Comparison of ENCODE assay signal across 10 mouse cellular contexts in genomic region chr3:103771531-103772130, GRCm38 (mm10). TPM values are rescaled to one million over a fixed set of nuclear protein-coding genes. Genes with fewer than 3 reads are reported as not detected.
DNase-seq lines count a peak whose midpoint lies in the region; ATAC-seq lines count a peak whose summit lies in the region.
"Had no signal": no experiment of that assay in that cellular context is flagged by ENCODE, and none has a peak within 500 bp of the region (broad histone marks: within the 10 kb centered on the region; RNA-seq: fewer than 3 reads in every experiment).

No protein-coding gene starts in this region.

- no peak overlapping the region for H3K4me2 ChIP-seq in kidney, embryonic 15.5 days

- H3K36me3 ChIP-seq in megakaryocyte, embryonic 14.5 days (replicated peaks; ENCODE audit: low read length): peaks cover 94% of the 10 kb centered on the region
- H3K36me3 ChIP-seq in kidney, embryonic 15.5 days: peaks cover 39% of the 10 kb centered on the region
- peaks cover 58% of the 10 kb centered on the region for H3K36me3 ChIP-seq in midbrain, embryonic 10.5 days

- peak overlapping the region; percentile 46 for H3K27ac ChIP-seq in kidney, embryonic 15.5 days
- H3K27ac ChIP-seq in midbrain, embryonic 10.5 days (replicated peaks): no peak overlapping the region

- WGBS in kidney, embryonic 15.5 days: 59% methylated on average over 9 of the region's 9 CpGs
- 88% methylated on average over 9 of the region's 9 CpGs for WGBS in midbrain, embryonic 10.5 days

- H3K9ac ChIP-seq in kidney, embryonic 15.5 days: no peak overlapping the region

- DNase-seq in adrenal gland, postnatal 10 days: peak; percentile 85
- peak; percentile 55 for DNase-seq in gastrocnemius, postnatal 10 days
- DNase-seq in ovary, postnatal 36 days (ENCODE audit: low spot score): peak; percentile 57
- DNase-seq in midbrain, embryonic 10.5 days (ENCODE audit: low spot score): no peak
- DNase-seq in embryo, embryonic 10.5 days (ENCODE audit: low spot score): no peak

- ATAC-seq in megakaryocyte, adult 5-6 weeks (ENCODE audit: poor library complexity, severe bottlenecking): no peak
- ATAC-seq in kidney, embryonic 15.5 days (replicated peaks; ENCODE audit: low FRiP score): no peak

- H3K9me3 ChIP-seq in megakaryocyte, embryonic 14.5 days: no peaks in the 10 kb centered on the region
- H3K9me3 ChIP-seq in kidney, embryonic 15.5 days (replicated peaks): no peaks in the 10 kb centered on the region
- H3K9me3 ChIP-seq in midbrain, embryonic 10.5 days (replicated peaks): no peaks in the 10 kb centered on the region

- H3K27me3 ChIP-seq in megakaryocyte, embryonic 14.5 days (replicated peaks): no peaks in the 10 kb centered on the region
- no peaks in the 10 kb centered on the region for H3K27me3 ChIP-seq in kidney, embryonic 15.5 days
- no peaks in the 10 kb centered on the region for H3K27me3 ChIP-seq in midbrain, embryonic 10.5 days (ENCODE audit: low read depth, poor library complexity, severe bottlenecking)

- H3K4me1 ChIP-seq in megakaryocyte, embryonic 14.5 days: peaks cover 75% of the 10 kb centered on the region
- H3K4me1 ChIP-seq in kidney, embryonic 15.5 days: peaks cover 29% of the 10 kb centered on the region
- H3K4me1 ChIP-seq in midbrain, embryonic 10.5 days: no peaks in the 10 kb centered on the region

- peak overlapping the region; percentile 14 for H3K4me3 ChIP-seq in megakaryocyte, embryonic 14.5 days (replicated peaks)
- no peak overlapping the region for H3K4me3 ChIP-seq in kidney, embryonic 15.5 days (replicated peaks)
- no peak overlapping the region for H3K4me3 ChIP-seq in midbrain, embryonic 10.5 days

RNA-seq across cellular contexts. Expression of gene Hipk1, which starts 19.7 kb away (rescaled TPM):
- polyA plus RNA-seq in megakaryocyte, embryonic 14.5 days (2012; ENCODE audit: insufficient read depth, low replicate concordance): 23.3 and 49.7 TPM in 2 replicates
- total RNA-seq in megakaryocyte, adult 5-6 weeks (2015): 287 and 324 TPM in 2 replicates
- 142 and 182 TPM in 2 replicates for total RNA-seq in megakaryocyte, adult 5-6 weeks (2017)
- total RNA-seq in adrenal gland, postnatal 10 days (2021): 100 to 1,000 TPM; 128 to 162 TPM
- total RNA-seq in gastrocnemius, postnatal 10 days (2021): 10 to 100 TPM; 52.1 to 59.8 TPM
- 10.6 and 11.0 TPM in 2 replicates for polyA plus RNA-seq in kidney, embryonic 15.5 days (2015; fragmentation: Nextera tagmentation; extraction: Ambion mirVana)
- 9.9 and 10.8 TPM in 2 replicates for polyA plus RNA-seq in midbrain, embryonic 10.5 days (2016; fragmentation: Nextera tagmentation; extraction: Ambion mirVana)

RNA-seq across cellular contexts. Expression of gene Gm10964, which starts 32.5 kb away (rescaled TPM):
- polyA plus RNA-seq in megakaryocyte, embryonic 14.5 days (2012; ENCODE audit: insufficient read depth, low replicate concordance): not detected in 2 replicates
- total RNA-seq in megakaryocyte, adult 5-6 weeks (2015): not detected in 2 replicates
- not detected in 2 replicates for total RNA-seq in megakaryocyte, adult 5-6 weeks (2017)
- total RNA-seq in adrenal gland, postnatal 10 days (2021): not detected
- not detected for total RNA-seq in gastrocnemius, postnatal 10 days (2021)
- polyA plus RNA-seq in kidney, embryonic 15.5 days (2015; fragmentation: Nextera tagmentation; extraction: Ambion mirVana): not detected in 2 replicates
- not detected in 2 replicates for polyA plus RNA-seq in midbrain, embryonic 10.5 days (2016; fragmentation: Nextera tagmentation; extraction: Ambion mirVana)
- total RNA-seq: adrenal gland, postnatal 4 days; layer of hippocampus, postnatal 36 days had no signal

RNA-seq across cellular contexts. Expression of gene Olfml3, which starts 33.8 kb away (rescaled TPM):
- polyA plus RNA-seq in megakaryocyte, embryonic 14.5 days (2012; ENCODE audit: insufficient read depth, low replicate concordance): 0.12 TPM in 1 of 2 replicates, not detected in the other
- 0.25 and 1.3 TPM in 2 replicates for total RNA-seq in megakaryocyte, adult 5-6 weeks (2015)
- 0.57 and 0.59 TPM in 2 replicates for total RNA-seq in megakaryocyte, adult 5-6 weeks (2017)
- total RNA-seq in adrenal gland, postnatal 10 days (2021): 10 to 100 TPM; 15.9 to 17.5 TPM
- 10 to 100 TPM in 1 of 2 experiments, 1 to 10 TPM in 1; 10.0 to 15.0 TPM for total RNA-seq in gastrocnemius, postnatal 10 days (2021)
- polyA plus RNA-seq in kidney, embryonic 15.5 days (2015; fragmentation: Nextera tagmentation; extraction: Ambion mirVana): 53.2 and 59.6 TPM in 2 replicates
- 9.9 TPM in 2 replicates for polyA plus RNA-seq in midbrain, embryonic 10.5 days (2016; fragmentation: Nextera tagmentation; extraction: Ambion mirVana)

RNA-seq across cellular contexts. Expression of gene Dclre1b, which starts 37.6 kb away (rescaled TPM):
- 3.1 and 10.5 TPM in 2 replicates for polyA plus RNA-seq in megakaryocyte, embryonic 14.5 days (2012; ENCODE audit: insufficient read depth, low replicate concordance)
- 33.1 and 37.1 TPM in 2 replicates for total RNA-seq in megakaryocyte, adult 5-6 weeks (2015)
- total RNA-seq in megakaryocyte, adult 5-6 weeks (2017): 23.4 and 24.5 TPM in 2 replicates
- 10 to 100 TPM; 15.1 to 16.9 TPM for total RNA-seq in adrenal gland, postnatal 10 days (2021)
- 1 to 10 TPM; 5.6 to 6.5 TPM for total RNA-seq in gastrocnemius, postnatal 10 days (2021)
- 25.1 and 28.3 TPM in 2 replicates for polyA plus RNA-seq in kidney, embryonic 15.5 days (2015; fragmentation: Nextera tagmentation; extraction: Ambion mirVana)
- polyA plus RNA-seq in midbrain, embryonic 10.5 days (2016; fragmentation: Nextera tagmentation; extraction: Ambion mirVana): 34.8 and 40.8 TPM in 2 replicates

RNA-seq across cellular contexts. Expression of gene Ap4b1, which starts 37.7 kb away (rescaled TPM):
- polyA plus RNA-seq in megakaryocyte, embryonic 14.5 days (2012; ENCODE audit: insufficient read depth, low replicate concordance): 2.8 and 3.6 TPM in 2 replicates
- 19.2 and 20.2 TPM in 2 replicates for total RNA-seq in megakaryocyte, adult 5-6 weeks (2015)
- total RNA-seq in megakaryocyte, adult 5-6 weeks (2017): 17.8 TPM in 2 replicates
- 10 to 100 TPM; 18.8 to 23.7 TPM for total RNA-seq in adrenal gland, postnatal 10 days (2021)
- total RNA-seq in gastrocnemius, postnatal 10 days (2021): 10 to 100 TPM in 1 of 2 experiments, 1 to 10 TPM in 1; 9.8 to 13.5 TPM
- 18.9 and 19.6 TPM in 2 replicates for polyA plus RNA-seq in kidney, embryonic 15.5 days (2015; fragmentation: Nextera tagmentation; extraction: Ambion mirVana)
- polyA plus RNA-seq in midbrain, embryonic 10.5 days (2016; fragmentation: Nextera tagmentation; extraction: Ambion mirVana): 21.1 and 23.3 TPM in 2 replicates

Comparison
In these comparisons a context has a peak if more than half of its experiments do, and no peak if none do; other contexts are left out.
1. DNase-seq: peak in adrenal gland, postnatal 10 days (single experiment), gastrocnemius, postnatal 10 days (single experiment) and ovary, postnatal 36 days (single experiment); none in midbrain, embryonic 10.5 days (single experiment) and embryo, embryonic 10.5 days (single experiment).
2. RNA of gene Olfml3, which starts 33.8 kb away (total RNA-seq): 15.9 to 17.5 TPM in adrenal gland, postnatal 10 days and 10.0 to 15.0 TPM in gastrocnemius, postnatal 10 days; 0.25 to 1.3 TPM in megakaryocyte, adult 5-6 weeks; every median in the first group is over 4 times any median in the second.